In the genomic region with DNA sequence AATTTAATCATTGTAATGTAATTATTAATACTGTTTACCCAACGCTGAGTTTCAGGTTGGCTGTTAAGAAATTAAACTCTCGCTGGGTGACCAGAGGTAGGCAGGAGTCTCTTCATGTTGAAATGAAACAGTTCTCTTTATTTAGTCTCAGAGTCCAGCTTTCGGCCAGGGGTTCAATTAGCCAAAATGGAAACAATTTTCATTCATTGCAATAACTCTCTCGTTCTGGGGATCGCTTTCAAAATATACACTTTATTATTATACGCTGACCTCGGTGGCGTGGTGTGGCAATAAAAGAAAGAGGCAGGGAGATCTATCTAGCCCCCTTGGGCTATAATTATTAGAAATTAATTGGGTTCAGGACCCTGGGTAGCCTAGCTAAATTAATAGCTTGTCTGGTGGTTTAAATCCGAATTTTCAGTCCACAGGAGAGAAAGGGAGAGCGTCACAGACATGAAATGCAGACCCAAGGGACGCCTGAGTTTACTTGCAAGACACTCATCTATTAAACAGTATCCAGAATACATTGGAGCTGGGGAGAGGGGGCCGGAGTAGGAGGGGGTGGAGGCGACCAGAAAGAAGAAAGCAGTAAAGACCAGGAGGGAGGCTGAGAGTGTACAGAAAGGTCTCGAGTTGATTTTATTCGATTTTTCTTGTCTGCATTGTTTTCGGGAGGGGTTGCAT, we compare ENCODE assay signal across 9 mouse cellular contexts. TPM values are rescaled to one million over a fixed set of nuclear protein-coding genes. Genes with fewer than 3 reads are reported as not detected.
DNase-seq lines count a peak whose midpoint lies in the region; ATAC-seq and TF ChIP-seq lines count a peak whose summit lies in the region.
"Had no signal": no experiment of that assay in that cellular context is flagged by ENCODE, and none has a peak within 500 bp of the region (broad histone marks: within the 10 kb centered on the region; RNA-seq: fewer than 3 reads in every experiment).

No protein-coding gene starts in this region.

- peaks cover 60% of the 10 kb centered on the region for H3K4me1 ChIP-seq in hindbrain, embryonic 10.5 days (replicated peaks)
- peaks cover 5% of the 10 kb centered on the region for H3K4me1 ChIP-seq in liver, embryonic 13.5 days (replicated peaks)

- intact Hi-C loops in gastrocnemius, adult 2 months (cut with DNase I), result no loop called here
- intact Hi-C loops in gastrocnemius, postnatal 14 days (cut with DNase I; ENCODE audit: low total_unique reads), result loop anchor here (10.0 kb wide), 1 partner anchor 499 kb away; no protein-coding TSS in a partner anchor
- intact Hi-C loops in left cerebral cortex, postnatal 4 days (cut with DNase I), result no loop called here

- H3K36me3 ChIP-seq in hindbrain, embryonic 10.5 days, result no peaks in the 10 kb centered on the region
- no peaks in the 10 kb centered on the region for H3K36me3 ChIP-seq in liver, embryonic 13.5 days

- H3K9me3 ChIP-seq in hindbrain, embryonic 10.5 days, result no peaks in the 10 kb centered on the region
- no peaks in the 10 kb centered on the region for H3K9me3 ChIP-seq in liver, embryonic 13.5 days (replicated peaks)

- peak overlapping the region; percentile 48; the same call in 1 of the 2 replicates for H3K4me2 ChIP-seq in liver, embryonic 13.5 days

- no peak for DNase-seq in gastrocnemius, adult 2 months
- no peak for DNase-seq in gastrocnemius, postnatal 14 days
- DNase-seq in brain, embryonic 14.5 days (ENCODE audit: low read depth), result peak; percentile 49
- peak; percentile 35 for DNase-seq in hindbrain, embryonic 10.5 days (ENCODE audit: low spot score)
- DNase-seq in liver, embryonic 13.5 days, result no peak
- no peak for DNase-seq in left cerebral cortex, postnatal 4 days
- DNase-seq in ovary, postnatal 36 days (ENCODE audit: low spot score), result no peak
- no peak for DNase-seq in MN1 (ENCODE audit: low spot score)

- no peak overlapping the region for H3K9ac ChIP-seq in liver, embryonic 13.5 days

- H3K27me3 ChIP-seq in hindbrain, embryonic 10.5 days (ENCODE audit: insufficient read depth, poor library complexity, severe bottlenecking), result peaks cover 95% of the 10 kb centered on the region
- H3K27me3 ChIP-seq in liver, embryonic 13.5 days, result peaks cover 92% of the 10 kb centered on the region

- WGBS in hindbrain, embryonic 10.5 days, result 4% methylated on average over 16 of the region's 16 CpGs
- WGBS in liver, embryonic 13.5 days (ENCODE audit: insufficient replicate concordance), result 9% methylated on average over 16 of the region's 16 CpGs

- TF ChIP-seq CTCF in gastrocnemius, adult 2 months (IDR thresholded peaks at IDR 0.05), result no peak
- no peak for TF ChIP-seq CTCF in brain, embryonic 14.5 days (IDR thresholded peaks at IDR 0.05; ENCODE audit: borderline replicate concordance, extremely low read depth, insufficient read depth, insufficient read length)

- ATAC-seq in liver, embryonic 13.5 days (ENCODE audit: low read depth), result no peak

- peak overlapping the region; percentile 70; the same call in 1 of the 2 replicates for H3K27ac ChIP-seq in gastrocnemius, adult 2 months
- peak overlapping the region; percentile 81 for H3K27ac ChIP-seq in hindbrain, embryonic 10.5 days
- H3K27ac ChIP-seq in liver, embryonic 13.5 days, result no peak overlapping the region

- TF ChIP-seq POLR2A in brain, embryonic 14.5 days (IDR thresholded peaks at IDR 0.05; ENCODE audit: borderline replicate concordance, extremely low read depth, insufficient read depth, insufficient read length, poor library complexity, severe bottlenecking), result no peak

- peak overlapping the region; percentile 73 for H3K4me3 ChIP-seq in gastrocnemius, adult 2 months
- peak overlapping the region; percentile 56 for H3K4me3 ChIP-seq in hindbrain, embryonic 10.5 days
- H3K4me3 ChIP-seq in liver, embryonic 13.5 days (replicated peaks), result no peak overlapping the region
- H3K4me3 ChIP-seq: erythroblast, embryonic 14.5 days had no signal

RNA-seq across cellular contexts. Expression of a gene that starts 34.4 kb away (rescaled TPM):
- 1 to 10 TPM; 5.8 to 6.9 TPM for total RNA-seq in gastrocnemius, adult 2 months (2021)
- total RNA-seq in gastrocnemius, postnatal 14 days (2021), result 10 to 100 TPM in 1 of 2 experiments, 1 to 10 TPM in 1; 9.8 to 12.2 TPM
- polyA plus RNA-seq in brain, embryonic 14.5 days (2012; rRNA removed), result 3.7 and 7.3 TPM in 2 replicates
- polyA plus RNA-seq in hindbrain, embryonic 10.5 days (2016; fragmentation: Nextera tagmentation; extraction: Ambion mirVana), result 25.8 and 26.7 TPM in 2 replicates
- polyA plus RNA-seq in liver, embryonic 13.5 days (2015; fragmentation: Nextera tagmentation; extraction: Ambion mirVana), result 0.81 and 1.2 TPM in 2 replicates
- total RNA-seq in left cerebral cortex, postnatal 4 days (2021), result 1 to 10 TPM; 5.3 to 6.0 TPM

Comparison
In these comparisons a context has a peak if more than half of its experiments do, and no peak if none do; other contexts are left out.
1. DNase-seq: peak in brain, embryonic 14.5 days (single experiment) and hindbrain, embryonic 10.5 days (single experiment); none in gastrocnemius, adult 2 months (single experiment), gastrocnemius, postnatal 14 days (single experiment), liver, embryonic 13.5 days (single experiment), left cerebral cortex, postnatal 4 days (single experiment), ovary, postnatal 36 days (single experiment) and MN1 (single experiment).